In the genomic region with DNA sequence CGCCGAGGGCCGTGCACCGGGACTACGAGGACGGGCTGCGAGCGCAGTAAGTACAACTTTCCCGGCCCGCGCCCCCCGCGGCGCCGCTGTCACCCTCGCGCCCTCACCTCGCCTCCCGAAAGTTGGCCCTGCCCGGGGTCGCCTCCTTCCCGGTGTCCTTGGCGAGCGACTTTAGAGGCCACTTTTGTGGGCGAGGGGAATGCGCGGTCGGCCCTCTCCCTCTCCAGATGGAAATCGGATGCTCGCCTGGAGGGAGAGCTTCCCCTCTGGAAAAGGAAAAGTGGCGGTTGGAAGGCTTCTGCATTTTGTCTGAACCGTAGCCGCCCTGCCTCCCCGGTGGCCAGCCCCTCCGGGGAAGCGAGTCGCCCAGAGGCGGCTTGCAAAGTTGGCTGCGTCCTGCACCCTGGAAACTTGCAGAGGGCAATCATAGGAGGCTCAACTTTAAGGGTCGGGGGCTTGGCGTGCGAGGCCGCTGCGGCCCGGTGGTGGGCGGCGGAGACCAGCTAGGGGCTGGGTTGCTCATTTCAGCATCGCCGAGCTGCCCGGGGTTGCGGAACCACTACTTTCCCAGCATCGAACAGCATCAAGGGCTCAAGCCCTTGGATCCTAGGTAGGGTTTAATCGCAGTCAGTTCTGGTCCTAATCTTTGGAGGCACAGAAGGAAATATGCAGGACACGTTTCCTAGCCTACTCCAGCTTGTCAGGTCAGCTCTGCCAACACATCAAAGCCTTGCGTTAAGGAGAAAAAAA, we compare ENCODE assay signal across 8 mouse cellular contexts. TPM values are rescaled to one million over a fixed set of nuclear protein-coding genes. Genes with fewer than 3 reads are reported as not detected.
A peak's percentile ranks its signal among the peaks of the same experiment; 100 is the strongest.
DNase-seq lines count a peak whose midpoint lies in the region; ATAC-seq lines count a peak whose summit lies in the region.

No protein-coding gene starts in this region.

- peak; percentile 32 to 43 for DNase-seq in thymus, postnatal 10 days (ENCODE audit: low spot score in 2 of 2)
- no peak for DNase-seq in thymus, postnatal 14 days
- peak; percentile 62 to 63 for DNase-seq in cerebellum, postnatal 14 days
- DNase-seq in gastrocnemius, postnatal 10 days = peak; percentile 62
- peak; percentile 63 for DNase-seq in lung, postnatal 10 days
- DNase-seq in retina, embryonic 14.5 days (ENCODE audit: low spot score) = peak; percentile 50
- DNase-seq in layer of hippocampus, postnatal 14 days (ENCODE audit: low spot score in 2 of 2) = no peak

- peak overlapping the region; percentile 83 for H3K27ac ChIP-seq in intestine, embryonic 15.5 days

- ATAC-seq in intestine, embryonic 15.5 days = peak; percentile 5; the same call in 1 of the 2 replicates

- peak overlapping the region; percentile 77 for H3K9ac ChIP-seq in intestine, embryonic 15.5 days

- H3K4me1 ChIP-seq in intestine, embryonic 15.5 days (replicated peaks) = 0 out of 2 replicates have a peak, but pooled peaks cover 6% of the 10 kb centered on the region

- H3K36me3 ChIP-seq in intestine, embryonic 15.5 days = no peaks in the 10 kb centered on the region

- no peaks in the 10 kb centered on the region for H3K27me3 ChIP-seq in intestine, embryonic 15.5 days (replicated peaks)

- H3K4me2 ChIP-seq in intestine, embryonic 15.5 days (replicated peaks) = peak overlapping the region; percentile 89

- WGBS in intestine, embryonic 15.5 days = under 1% methylated on average over 55 of the region's 55 CpGs

- no peaks in the 10 kb centered on the region for H3K9me3 ChIP-seq in intestine, embryonic 15.5 days

- peak overlapping the region; percentile 77 for H3K4me3 ChIP-seq in intestine, embryonic 15.5 days (replicated peaks)

RNA-seq across cellular contexts. Expression of a gene that starts 0.5 kb away (rescaled TPM):
- 10 to 100 TPM; 40.7 to 41.6 TPM for total RNA-seq in gastrocnemius, postnatal 10 days (2021)
- 4.7 TPM in 2 replicates for polyA plus RNA-seq in intestine, embryonic 15.5 days (2015; fragmentation: Nextera tagmentation; extraction: Ambion mirVana)
- total RNA-seq in layer of hippocampus, postnatal 14 days (2021) = 10 to 100 TPM; 19.8 to 21.0 TPM

Comparison
In these comparisons a context has a peak if more than half of its experiments do, and no peak if none do; other contexts are left out.
1. DNase-seq: peak in thymus, postnatal 10 days (2 of 2), cerebellum, postnatal 14 days (2 of 2), gastrocnemius, postnatal 10 days (single experiment), lung, postnatal 10 days (single experiment) and retina, embryonic 14.5 days (single experiment); none in thymus, postnatal 14 days (single experiment) and layer of hippocampus, postnatal 14 days (0 of 2).